Mouse (Mus musculus) thymus, postnatal 4 days (tissue): ENCODE data around the gene Tmem51.
"Not testable (repeated sequence)": the region's sequence is repeated elsewhere in the genome, so short reads cannot be mapped to it uniquely, and the experiment has no call there.

Source experiments
- DNase-seq: peaks from one replicate; pipeline ENCODE4 v3.0.0; 2021

The Tmem51 gene

DNA sequence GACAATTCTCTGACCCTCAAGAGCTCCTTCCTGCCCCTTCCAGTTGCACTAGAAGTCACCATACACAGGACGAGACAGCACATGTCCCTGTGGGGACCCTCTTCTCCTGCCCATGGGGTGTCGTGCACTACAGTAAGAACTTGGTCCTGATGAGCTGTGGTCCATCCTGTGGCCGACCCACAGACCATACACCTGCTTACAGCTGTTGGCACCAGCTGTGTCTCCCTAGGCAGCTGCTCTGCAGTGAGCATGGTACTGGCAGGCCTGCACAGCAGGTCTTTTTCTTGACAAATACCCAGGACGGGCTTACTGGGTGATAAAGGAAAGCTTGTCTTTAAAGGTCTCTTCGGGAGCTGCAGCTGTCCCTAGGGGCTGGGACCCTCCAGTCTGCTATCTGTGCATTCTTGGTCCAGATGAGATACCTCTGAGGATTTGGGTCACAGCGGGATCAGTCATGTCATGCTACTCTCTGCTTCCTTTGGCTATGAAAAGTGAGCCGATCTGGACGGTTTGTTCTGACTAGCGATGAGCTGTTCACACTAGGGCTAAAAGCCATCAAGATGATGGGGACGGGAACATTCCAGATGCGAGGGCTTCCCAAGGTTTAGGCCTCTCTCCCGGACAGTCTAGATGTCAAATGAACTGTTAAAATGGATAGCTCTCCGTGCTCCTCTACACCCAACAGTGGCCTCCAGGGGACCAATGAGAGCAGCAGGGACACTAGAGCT is 24.8 kb downstream of the Tmem51 start:
- no peak for DNase-seq

DNA sequence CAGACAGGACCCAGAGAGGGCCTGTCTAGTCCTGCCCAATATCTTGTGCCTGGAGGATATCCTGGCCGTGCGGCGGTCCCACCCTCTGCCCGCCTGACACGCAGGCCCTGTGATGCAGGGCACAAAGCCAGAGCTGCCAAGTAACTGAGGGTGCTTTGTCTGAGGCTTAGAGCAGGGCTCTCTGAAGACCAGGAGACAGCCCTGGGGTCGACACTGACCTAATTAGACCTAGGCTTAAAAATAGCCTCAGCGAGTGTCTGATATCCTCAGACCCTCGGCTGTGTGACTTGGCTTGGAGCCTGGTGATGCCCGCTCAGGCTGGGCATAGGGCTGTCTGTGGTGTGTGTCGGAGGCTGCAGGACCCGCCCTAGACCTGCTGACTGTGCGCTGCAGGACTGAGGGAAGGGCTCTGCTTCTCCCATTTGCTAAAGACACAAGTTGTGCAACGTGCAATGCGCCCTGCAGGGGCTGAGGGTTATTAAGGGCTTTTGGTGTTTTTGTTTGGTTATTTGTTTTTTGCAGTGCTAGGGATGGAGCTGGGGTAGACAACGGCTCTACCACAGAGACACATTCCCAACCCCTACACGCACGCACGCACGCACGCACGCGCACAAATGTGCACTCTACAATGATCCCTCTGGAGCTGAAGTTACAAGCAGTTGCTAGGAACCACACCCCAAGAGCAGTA is 26.4 kb downstream of the Tmem51 start:
- DNase-seq: no peak

DNA sequence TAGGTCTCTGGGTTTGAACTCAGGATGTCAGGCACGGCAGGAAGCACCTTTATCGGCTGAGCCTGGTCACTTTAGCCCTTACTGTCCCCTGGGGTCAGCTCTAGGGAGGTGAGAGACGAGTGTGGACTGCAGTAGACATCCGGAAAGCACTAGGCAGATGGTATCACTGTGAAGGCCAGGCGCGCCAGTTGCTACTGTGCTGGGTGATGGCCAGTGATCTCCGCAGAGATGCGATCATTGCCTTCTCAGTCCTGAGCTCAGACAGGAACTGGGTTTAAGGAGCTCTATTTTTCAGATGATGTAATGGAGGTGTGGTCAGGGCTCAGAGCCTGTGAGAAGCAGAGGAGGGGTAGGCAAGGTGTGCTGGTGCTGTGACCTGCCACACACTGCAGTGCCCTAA is 28.5 kb downstream of the Tmem51 start:
- DNase-seq: no peak

DNA sequence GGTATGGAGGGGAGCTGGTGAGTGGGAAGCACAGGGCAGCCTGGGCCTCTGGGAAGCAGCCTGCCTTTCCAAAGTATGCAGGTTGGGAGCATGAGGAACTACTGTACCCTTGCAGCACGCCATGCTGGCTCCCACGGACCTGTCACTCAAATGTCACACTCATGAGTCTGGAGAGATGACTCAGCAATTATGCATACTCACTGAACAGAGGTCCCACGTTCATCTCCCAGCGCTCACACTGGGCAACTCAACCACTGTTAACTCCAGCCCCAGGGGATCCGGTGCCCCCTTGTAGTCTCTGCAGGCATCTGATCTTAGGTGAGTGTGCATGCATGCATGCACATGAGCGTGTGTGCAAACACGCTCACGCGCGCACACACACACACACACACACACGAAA is 29.5 kb downstream of the Tmem51 start:
- DNase-seq: no peak

DNA sequence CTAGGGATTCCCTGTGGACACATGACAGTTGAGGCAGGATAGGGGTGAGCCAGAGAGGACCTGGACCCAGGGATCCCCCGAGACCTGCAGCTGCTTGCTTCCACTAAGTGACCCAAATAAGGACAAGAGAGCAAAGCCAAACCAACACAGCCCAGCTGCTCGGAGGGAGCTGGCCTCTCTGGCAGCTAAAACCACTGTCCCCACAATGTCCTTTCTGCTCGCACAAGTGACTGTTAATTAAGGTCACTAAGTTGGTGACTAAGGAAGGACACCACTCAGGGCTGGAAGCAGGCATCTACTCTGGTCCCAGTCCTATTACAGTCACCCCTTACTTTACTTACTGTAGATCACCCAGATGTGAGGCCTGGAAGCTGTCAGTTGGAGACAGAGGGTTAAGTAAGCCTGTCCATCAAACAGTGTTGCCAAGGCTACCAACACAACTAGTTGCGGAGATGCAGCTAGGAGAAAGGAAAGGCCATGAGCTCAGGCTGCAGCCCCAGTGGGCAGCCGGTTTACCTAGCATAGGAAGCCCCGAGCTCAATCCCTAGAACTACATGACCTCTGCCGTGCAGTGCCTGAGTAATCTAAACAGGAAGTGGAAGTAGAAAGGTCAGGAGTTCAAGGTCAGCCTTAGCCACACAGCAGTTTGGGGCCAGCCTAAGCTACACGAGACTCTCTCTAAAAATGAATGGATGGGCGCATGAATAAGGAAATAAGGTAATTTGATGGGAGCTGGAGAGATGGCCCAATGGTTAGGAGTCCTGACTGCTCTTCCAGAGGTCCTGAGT is 30.2 kb downstream of the Tmem51 start:
- DNase-seq: no peak

DNA sequence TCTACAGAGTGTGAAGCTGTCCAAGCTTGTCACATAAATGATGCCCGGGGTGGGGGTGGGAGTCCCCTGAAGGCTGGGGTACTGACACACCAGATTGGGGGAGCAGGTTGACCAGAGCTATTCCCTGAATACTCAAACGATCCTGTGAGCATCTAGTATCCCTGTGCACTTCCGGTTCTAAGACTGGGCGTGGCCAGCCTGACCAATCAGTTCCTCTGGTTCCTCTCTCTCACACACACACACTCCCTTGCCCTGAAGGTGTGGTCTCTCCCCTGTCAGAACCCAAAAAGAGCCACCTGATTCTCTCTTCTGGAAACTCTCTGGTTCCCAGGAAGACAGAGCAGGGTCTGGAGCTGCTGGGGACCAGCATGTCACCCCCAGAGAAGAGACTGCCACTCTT is 30.8 kb downstream of the Tmem51 start:
- DNase-seq: no peak

DNA sequence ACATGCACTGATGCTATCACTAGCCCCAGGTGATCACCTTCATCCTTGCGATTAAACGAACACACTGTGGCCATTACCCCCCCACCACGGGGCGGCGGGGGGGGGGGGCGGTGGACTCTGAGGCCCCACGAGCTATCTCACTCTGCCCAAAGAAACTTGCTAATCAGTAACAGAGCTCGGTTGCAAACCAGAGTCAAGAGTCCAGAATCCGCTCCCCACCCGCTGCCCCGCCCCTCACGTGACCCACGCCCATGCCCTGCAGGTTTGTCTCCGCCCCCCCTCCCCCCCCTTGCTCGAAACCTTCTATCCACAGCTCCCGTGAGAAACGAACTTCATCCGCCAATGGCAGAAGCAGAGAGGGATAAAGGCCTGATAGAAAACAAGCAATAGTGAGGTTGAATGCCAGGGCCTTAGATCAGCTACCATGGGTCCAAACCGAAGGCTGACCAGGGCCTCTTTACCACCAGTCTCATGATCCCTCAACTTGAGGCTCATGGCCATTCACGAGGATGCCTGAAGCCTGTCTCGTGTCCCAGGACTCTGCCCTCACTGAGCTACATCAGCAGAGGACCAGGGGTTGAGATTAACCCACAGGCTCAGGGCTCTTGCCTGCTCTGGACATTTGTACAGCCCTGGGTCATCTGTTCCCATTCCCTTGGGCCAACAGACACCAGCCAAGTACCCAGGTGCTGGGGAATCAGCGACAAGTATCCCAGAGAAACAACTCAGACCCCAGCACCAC is 31.5 kb downstream of the Tmem51 start:
- DNase-seq: no peak

DNA sequence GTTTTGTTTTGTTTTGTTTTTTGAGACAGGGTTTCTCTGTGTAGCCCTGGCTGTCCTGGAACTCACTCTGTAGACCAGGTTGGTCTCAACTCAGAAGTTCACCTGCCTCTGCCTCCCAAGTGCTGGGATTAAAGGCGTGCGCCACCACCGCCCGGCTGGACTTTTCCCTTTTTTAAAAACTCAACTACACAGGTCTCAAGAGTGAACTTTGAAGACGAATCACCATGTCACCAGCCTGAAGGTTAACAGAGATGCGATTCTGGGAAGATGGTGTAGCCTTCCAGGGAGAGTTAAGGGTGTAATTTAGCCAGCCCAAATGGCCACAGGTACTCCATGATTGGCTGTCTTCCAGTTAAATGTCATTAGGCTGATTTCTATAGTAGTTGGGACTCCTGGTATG is 32.2 kb downstream of the Tmem51 start:
- not testable (repeated sequence) for DNase-seq

DNA sequence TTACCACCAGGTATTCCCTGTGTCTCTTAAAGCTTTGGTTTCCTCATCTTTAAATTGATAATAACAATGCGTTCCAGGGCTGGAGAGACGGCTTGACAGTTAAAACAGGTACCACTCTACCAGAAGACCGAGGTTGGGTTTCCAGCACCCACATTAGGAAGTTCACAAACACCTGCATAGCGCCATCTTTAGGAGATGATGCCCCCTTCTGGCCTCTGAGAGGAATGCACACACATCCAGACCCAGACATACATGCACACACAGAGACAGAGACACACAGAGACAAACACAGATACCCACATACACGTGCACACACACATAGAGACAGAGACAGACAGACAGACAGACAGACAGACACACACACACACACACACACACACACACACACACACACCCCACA is 34.1 kb downstream of the Tmem51 start:
- DNase-seq: no peak

DNA sequence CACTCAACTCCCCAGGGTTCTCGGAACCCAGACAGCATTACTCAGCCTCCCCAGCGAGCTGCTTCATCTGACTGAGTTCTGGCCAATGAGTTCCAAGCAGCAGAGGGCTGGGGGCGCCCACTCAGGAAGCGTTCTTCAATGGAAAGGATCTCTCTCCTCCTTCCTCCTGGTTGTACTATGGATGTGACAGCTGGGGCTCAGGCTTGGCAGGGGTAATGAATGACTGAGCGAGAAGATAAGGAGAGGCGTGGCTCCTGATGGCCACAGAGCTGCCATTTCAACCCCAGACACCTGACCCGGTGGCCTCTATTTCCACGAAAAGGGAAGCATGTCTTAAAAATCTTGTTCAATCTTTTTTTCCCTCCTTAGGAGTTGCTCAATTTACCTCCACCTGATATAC is 35.7 kb downstream of the Tmem51 start:
- no peak for DNase-seq

DNA sequence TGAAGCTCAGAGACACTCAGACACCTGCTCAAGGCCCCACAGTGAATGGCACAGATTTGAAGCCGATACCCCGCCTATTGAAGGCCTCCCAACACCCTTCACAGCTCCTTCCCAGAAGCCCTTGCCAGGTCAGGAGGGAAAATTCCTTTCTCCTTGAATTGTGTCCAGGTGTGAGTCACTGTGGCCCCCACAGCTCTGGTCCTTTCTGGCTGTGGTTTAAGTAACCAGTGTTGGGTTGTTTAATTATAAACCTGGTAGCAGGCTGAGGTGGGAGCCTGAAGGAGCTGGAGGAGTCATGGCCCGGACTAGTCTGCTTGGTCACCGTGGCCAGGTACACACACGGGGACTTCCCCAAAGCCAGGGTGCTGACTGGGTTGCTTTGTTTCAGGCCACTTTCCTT is 37.1 kb downstream of the Tmem51 start:
- DNase-seq: no peak

DNA sequence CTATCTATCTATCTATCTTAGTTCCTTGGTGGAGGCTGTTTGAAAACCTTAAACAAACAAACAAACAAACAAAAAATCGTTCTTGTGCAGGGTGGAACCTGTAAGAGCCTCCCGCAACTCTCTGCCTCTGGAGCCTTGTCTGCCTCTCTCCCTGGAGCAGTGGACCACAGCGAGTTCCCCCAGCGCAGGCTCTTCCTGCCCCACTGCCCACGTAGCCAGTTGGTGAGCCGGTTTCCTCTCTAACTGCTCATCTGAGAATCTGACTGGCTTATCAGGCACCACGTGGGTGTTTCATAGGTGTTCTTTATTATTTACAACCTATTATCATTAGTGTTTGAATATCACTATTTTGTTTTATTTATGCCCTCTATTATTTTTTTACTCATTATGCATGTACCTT is 37.6 kb downstream of the Tmem51 start:
- no peak for DNase-seq

DNA sequence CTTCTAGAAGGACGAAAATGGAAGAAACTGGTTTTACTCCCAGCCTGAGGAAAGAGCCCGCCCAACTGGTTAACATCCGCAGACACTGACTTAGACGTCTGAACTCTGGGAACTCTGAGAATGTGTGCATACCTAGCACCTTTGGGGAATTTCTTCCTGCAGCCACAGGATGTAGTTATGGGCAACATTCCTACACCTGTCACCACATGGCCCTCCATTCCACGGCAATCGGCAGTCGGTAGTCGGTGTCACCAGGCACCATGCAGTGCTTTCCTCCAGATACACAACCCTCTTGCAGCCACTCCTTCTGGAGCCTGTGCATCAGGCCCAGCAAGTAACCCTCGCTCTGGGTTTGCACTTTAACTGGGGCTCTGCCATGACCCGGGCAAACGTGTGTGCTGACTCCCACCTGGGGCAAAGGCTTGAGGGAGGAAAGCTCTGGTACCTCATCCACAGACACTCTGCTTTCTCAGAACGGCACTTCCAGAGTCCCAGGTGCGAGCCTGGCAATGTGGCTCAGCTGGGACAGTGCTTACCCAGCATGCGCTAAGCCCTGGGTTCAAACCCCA is 38.4 kb downstream of the Tmem51 start:
- no peak for DNase-seq

DNA sequence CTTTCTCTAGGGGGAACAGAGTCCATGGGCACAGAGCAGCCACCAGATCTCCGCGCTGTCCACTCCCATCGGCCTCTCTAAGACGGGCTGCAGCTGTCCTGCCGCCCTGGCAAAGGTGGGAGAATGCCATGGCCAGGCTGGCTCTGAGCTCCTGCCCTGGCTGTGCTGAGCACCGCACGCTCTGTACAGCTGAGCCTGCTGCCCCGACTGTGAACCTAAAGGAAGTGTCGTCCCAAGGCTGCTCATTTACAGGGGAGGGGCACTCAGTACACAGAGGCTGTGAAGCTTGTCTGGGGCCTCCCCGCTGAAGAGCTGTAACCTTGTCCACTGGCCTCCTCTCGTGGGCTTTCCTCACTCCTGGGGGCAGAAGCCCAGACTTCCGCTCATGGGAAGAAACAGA is 39.7 kb downstream of the Tmem51 start:
- DNase-seq: no peak

DNA sequence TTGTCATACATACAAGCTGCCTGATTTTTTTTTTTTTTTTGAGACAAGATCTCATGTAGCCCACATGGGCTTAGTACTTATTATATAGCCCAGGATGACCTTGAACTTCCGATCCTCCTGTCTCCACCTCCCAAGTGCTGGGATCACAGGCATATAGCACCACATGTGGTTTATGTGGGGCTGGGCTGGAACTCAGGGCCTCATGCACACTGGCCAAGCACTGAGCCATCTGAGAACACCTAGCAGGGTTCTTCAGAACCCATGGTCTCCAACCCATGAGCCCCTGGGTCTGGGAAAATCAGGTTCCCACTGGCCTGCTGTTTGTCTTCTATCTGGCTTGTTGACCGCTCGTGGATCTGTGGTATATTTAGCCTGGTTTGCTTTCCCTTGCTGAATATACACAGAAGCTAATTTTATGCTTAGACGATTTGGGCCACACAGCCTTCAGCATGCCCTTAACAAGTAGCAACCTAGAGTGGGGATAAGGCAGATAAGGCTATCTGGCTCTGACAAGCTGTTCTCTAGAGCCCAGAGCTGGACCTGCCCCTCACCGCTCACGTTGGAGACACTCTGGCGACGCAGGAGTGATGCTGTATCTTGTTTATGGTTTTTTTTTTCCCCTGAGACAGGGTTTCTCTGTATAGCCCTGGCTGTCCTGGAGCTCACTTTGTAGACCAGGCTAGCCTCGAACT is 44.3 kb downstream of the Tmem51 start:
- no peak for DNase-seq

DNA sequence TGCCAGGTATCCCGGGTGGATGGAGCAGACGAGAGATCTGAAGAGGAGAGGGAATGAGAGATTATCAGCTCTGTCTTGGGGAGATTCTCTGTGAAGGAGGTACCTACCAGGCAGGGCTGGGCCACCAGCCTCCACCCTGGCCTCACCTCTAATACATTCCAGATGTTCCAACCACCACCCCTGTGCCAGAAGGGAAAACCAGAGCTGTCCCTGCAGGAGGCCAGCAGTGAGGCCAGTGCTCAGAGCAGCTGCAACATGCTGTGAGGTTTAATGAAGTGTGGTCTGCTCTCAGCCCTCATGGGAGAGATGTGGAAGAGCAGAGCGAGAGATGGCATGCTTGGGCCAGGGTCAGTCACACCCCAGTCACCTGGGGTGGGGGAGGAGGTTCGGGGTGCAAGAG is 46.2 kb downstream of the Tmem51 start:
- no peak for DNase-seq

DNA sequence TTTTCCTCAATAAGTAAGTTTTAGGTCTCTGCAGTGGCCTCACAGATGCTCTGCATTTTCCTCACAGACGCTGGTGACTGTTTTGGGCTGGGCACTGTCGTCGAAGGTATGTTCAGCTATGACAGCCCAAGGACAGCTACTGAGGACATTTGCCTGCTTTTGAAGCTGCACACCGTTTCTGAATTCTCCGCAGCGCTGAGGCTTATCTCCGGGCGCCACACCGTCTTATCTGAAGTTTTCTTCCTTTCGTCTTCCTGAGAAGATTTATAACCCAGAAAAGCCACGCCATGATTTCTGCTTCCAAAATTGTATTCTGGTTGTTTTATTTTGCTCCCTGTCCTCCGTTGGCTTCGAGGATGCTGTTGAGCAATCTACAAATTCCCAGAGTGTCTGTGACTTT is 55.6 kb downstream of the Tmem51 start:
- DNase-seq: no peak

DNA sequence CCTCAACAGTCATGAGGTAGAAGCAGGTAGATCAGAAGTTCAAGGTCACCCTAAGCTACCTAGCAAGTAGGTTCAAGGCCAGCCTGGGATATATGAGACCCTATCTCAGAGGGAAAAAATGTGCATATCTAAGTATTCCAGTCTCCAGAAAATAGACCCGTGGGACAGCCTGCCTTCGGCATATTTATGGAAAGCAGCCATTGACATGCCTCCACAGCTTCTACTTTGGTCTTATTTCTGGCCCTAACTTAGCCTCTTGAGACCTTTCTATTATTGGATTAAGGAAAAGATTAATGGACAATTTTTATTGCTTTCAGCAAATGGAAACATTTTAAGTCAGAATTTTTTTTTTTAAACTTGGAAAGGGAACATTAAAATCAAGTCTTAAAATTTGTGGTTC is 57.1 kb downstream of the Tmem51 start:
- no peak for DNase-seq

DNA sequence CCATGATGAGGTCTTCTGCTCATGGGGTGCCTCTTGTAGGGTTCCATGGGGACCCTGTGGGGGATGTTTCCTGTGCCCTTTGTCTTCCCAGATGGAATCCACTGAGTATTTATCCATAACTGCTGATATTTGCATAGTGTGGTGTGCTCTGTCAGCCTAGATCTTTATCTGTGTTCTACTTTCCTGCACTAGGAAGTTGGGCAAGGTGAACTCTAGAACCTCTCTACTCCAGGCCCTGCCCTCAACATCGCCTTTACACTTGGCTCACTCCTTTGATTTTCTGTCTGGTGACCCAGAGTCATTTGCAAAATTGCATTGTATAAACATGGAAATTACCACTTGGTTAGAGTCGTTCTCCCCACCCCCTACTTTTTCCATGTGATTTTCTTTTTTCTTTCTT is 59.6 kb downstream of the Tmem51 start:
- no peak for DNase-seq

DNA sequence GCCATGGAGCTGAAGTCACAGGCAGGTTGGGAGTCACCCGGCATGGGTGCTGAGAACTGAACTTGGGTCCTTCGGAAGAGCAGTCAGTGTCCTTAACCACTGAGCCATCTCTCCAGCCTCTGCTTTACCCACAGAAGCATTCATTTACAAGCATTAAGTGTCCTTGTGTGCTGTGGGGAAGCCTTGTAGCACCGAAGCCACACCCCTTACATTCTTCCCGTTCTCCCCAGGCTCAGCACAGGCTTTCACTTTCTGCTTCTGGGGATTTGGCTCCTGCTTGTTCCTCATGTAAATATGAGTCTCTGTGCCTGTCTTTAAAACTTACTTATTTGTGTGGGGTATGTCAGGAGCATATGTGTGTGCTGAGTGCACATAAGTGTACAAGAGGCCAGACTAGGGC is 60.9 kb downstream of the Tmem51 start:
- no peak for DNase-seq

DNA sequence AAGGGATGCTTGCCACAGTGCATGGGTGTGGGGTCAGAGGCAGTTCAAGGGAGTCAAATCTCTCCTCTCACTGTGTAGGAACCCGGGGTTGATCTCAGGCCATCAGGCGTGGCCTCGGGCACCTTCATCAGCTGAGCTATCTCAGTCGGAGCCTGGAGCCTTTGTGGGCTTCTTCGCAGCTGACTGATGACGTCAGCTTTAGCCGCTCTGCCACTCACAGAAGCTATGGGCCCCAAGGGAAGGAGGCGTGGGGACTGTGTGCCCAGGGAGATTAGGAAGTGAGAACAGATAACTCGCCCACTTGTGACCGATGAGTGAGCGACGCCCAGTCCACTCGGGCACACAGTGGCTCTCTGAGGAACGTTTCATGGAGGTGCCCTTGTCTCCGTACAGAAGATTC is 66.4 kb downstream of the Tmem51 start:
- DNase-seq: no peak
